Mouse (Mus musculus) forebrain, embryonic 14.5 days (tissue): ENCODE results near the gene Vdr. TPM values are rescaled to one million over a fixed set of nuclear protein-coding genes. Genes with fewer than 3 reads are reported as not detected.

Experiments used
- ATAC-seq: fragments of 200-750 bp; cut with Nextera tagmentation; 2 replicates; pipeline ENCODE4 v1.8.0; 2017; ENCODE audit warnings: mild to moderate bottlenecking, moderate library complexity
- DNase-seq: peaks from one replicate; pipeline ENCODE4 v3.0.0-alpha.2; 2015; ENCODE audit warnings: low spot score
- H3K27ac ChIP-seq: fragments of 300-500 bp; sonication (generic); 2 replicates; pipeline ENCODE4 v1.5.1; 2014; ENCODE audit warnings: low read depth, mild to moderate bottlenecking, control low read depth, low read length, moderate library complexity
- H3K27me3 ChIP-seq: fragments of 300-500 bp; sonication (generic); replicated peaks from 2 replicates; pipeline ENCODE4 v1.6.1; 2014; ENCODE audit warnings: low read length, control low read depth, mixed read lengths; ENCODE audit not compliant: control insufficient read depth, insufficient read depth
- H3K36me3 ChIP-seq: fragments of 300-500 bp; sonication (generic); 2 replicates; pipeline ENCODE4 v1.6.1; 2014; ENCODE audit warnings: low read length, control low read depth; ENCODE audit not compliant: control insufficient read depth, insufficient read depth
- H3K4me1 ChIP-seq: fragments of 300-500 bp; sonication (generic); 2 replicates; pipeline ENCODE4 v1.6.1; 2014; ENCODE audit warnings: antibody characterized with exemption, low read length, control low read depth; ENCODE audit not compliant: control insufficient read depth, insufficient read depth
- H3K4me2 ChIP-seq: fragments of 300-500 bp; sonication (generic); 2 replicates; pipeline ENCODE4 v1.6.1; 2014; ENCODE audit warnings: mild to moderate bottlenecking, control low read depth, low read length
- H3K4me3 ChIP-seq: fragments of 300-500 bp; sonication (generic); 2 replicates; pipeline ENCODE4 v1.5.1; 2014; ENCODE audit warnings: low read depth, low read length, control low read depth
- H3K9ac ChIP-seq: fragments of 300-500 bp; sonication (generic); 2 replicates; pipeline ENCODE4 v1.6.1; 2014; ENCODE audit warnings: mild to moderate bottlenecking, low read length, control low read depth, moderate library complexity
- H3K9me3 ChIP-seq: fragments of 300-500 bp; sonication (generic); replicated peaks from 2 replicates; pipeline ENCODE4 v1.6.1; 2016; ENCODE audit warnings: low read length, control low read depth, mixed read lengths; ENCODE audit not compliant: control insufficient read depth
- WGBS: fragments of 180-500 bp; shearing (Covaris S2); extraction: QIAGEN DNeasy Blood & Tissue Kit; methylation state at CpG from one replicate; pipeline ENCODE4 v1.1.7; 2014; 5-methylcytosine and 5-hydroxymethylcytosine counted together
- polyA plus RNA-seq: library from polyadenylated mRNA; unstranded; fragments of >200 nt; fragmentation: Nextera tagmentation; extraction: Ambion mirVana; gene quantifications from 2 replicates; pipeline ENCODE4 v1.2.1, GENCODE M21; 2014

Vdr gene
- polyA plus RNA-seq, 1 experiment from 2014 or later: 0.20 TPM

DNA sequence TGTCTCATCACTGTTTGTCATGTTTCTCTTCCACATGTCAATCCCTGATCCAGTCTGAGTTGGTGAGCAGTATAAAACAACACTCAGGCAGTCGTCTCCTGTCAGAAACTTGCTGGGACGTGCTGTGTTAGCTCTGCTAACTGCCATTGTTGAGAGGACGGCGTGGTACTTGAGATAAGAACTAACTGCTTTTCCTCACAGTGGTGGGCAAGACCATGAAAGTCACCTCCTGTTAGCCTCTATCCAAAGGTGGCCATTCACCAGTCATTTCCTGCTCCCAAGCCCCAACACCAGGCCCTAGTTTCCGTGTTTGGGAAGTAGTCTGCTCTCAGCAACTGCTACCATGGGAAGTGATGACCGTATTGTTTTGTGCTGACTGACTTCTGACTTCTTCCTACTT lies 45.3 kb downstream of the Vdr start:
- H3K27me3 ChIP-seq: no peaks in the 10 kb centered on the region
- H3K4me3 ChIP-seq: no peak overlapping the region
- H3K9me3 ChIP-seq: no peaks in the 10 kb centered on the region
- H3K4me2 ChIP-seq: no peak overlapping the region
- no peaks in the 10 kb centered on the region for H3K4me1 ChIP-seq
- ATAC-seq: no peak
- H3K36me3 ChIP-seq: no peaks in the 10 kb centered on the region
- no peak for DNase-seq
- WGBS: 75% methylated on average over 6 of the region's 6 CpGs
- H3K27ac ChIP-seq: no peak overlapping the region
- H3K9ac ChIP-seq: no peak overlapping the region

DNA sequence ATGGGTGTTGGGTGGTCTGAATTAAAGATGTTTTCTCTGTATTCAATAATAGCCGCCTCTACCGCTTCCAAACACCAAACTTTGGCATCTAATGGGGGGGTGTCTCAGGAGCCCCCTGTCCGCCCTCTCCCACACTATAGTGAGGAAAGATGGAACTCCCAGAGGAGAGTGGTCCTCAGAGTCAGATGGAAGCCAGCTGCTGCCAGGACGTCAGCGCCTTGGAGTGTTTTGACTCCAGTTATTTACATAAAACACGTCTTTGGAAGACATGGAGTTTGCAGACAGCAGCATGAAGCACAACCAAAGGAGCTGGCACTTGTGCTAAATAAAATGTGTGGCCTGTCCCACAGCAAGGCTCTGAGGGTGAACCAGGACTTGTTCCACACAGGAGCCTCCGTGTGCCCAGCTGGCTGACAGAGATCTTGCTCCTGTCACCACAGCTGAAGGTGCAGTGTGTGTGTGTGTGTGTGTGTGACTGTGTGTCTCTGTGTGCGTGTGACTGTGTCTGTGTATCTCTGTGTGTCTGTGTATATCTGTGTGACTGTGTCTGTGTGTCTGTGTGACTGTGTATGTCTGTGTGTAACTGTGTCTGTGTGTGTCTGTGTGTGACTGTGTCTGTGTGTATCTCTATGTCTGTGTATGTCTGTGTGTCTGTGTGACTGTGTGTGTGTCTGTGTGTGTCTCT lies 45.9 kb downstream of the Vdr start:
- H3K9me3 ChIP-seq: no peaks in the 10 kb centered on the region
- H3K4me1 ChIP-seq: no peaks in the 10 kb centered on the region
- WGBS: 81% methylated on average over 8 of the region's 8 CpGs
- ATAC-seq (no peak), DNase-seq (no peak)
- H3K4me2 ChIP-seq: no peak overlapping the region
- no peak overlapping the region for H3K27ac ChIP-seq
- no peak overlapping the region for H3K4me3 ChIP-seq
- H3K27me3 ChIP-seq: no peaks in the 10 kb centered on the region
- no peak overlapping the region for H3K9ac ChIP-seq
- H3K36me3 ChIP-seq: no peaks in the 10 kb centered on the region

DNA sequence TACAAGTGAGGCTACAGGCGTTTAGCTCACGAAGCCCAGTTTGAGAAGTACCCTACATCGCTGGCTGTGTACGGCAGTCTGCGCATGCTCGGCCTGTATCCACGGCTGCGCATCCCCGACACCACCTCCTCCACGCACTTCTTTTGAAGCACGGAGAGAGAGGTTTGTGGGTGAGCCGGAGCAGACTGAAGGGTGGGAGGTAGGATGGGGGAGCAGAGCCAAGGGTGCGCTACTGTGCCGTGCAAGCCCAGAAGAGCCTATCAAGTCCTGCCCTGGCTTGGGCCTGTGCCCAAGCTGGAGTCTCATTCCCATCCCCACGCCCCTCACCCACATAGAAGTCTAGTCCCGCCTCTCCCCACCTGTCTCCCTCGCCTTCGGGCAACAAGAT lies 46.9 kb downstream of the Vdr start:
- no peaks in the 10 kb centered on the region for H3K27me3 ChIP-seq
- no peak for DNase-seq
- no peak overlapping the region for H3K27ac ChIP-seq
- H3K4me3 ChIP-seq: no peak overlapping the region
- no peak for ATAC-seq
- 69% methylated on average over 18 of the region's 18 CpGs for WGBS
- no peaks in the 10 kb centered on the region for H3K36me3 ChIP-seq
- no peak overlapping the region for H3K4me2 ChIP-seq
- H3K9me3 ChIP-seq: no peaks in the 10 kb centered on the region
- no peak overlapping the region for H3K9ac ChIP-seq
- H3K4me1 ChIP-seq: no peaks in the 10 kb centered on the region

DNA sequence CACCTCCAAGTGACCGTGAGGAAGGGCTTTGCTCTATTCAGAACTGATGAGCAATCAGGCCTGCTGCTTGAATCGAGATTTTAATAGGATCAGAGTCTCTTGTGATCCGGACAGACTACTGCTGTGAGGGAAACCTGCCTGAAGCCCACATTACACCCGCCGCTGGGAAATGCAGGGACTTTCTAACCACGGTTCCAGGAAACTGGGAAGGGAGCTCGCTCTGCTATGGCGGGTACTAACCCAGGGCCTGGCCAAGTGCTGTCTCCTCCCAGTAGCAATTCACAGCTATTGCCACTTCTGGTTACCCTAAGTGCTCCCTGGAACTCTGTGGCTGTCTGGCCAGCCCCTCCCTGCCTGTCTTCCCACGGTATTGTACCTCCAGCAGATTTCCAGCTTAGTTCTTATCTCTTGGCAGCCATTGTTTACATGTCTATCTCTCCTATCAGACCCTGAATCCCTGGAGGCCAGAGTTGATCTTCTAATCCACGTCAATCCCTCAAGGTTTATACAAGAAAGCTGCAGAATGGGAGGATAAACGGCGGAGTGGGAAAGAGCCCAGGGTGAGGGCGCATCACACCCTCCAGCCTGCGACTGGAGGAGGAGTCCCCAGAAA lies 47.4 kb downstream of the Vdr start:
- H3K4me1 ChIP-seq: no peaks in the 10 kb centered on the region
- H3K4me2 ChIP-seq: no peak overlapping the region
- WGBS: 35% methylated on average over 14 of the region's 14 CpGs
- ATAC-seq: no peak
- no peak overlapping the region for H3K27ac ChIP-seq
- H3K9me3 ChIP-seq: no peaks in the 10 kb centered on the region
- no peak overlapping the region for H3K9ac ChIP-seq
- no peak for DNase-seq
- H3K4me3 ChIP-seq: no peak overlapping the region
- no peaks in the 10 kb centered on the region for H3K27me3 ChIP-seq
- H3K36me3 ChIP-seq: no peaks in the 10 kb centered on the region

DNA sequence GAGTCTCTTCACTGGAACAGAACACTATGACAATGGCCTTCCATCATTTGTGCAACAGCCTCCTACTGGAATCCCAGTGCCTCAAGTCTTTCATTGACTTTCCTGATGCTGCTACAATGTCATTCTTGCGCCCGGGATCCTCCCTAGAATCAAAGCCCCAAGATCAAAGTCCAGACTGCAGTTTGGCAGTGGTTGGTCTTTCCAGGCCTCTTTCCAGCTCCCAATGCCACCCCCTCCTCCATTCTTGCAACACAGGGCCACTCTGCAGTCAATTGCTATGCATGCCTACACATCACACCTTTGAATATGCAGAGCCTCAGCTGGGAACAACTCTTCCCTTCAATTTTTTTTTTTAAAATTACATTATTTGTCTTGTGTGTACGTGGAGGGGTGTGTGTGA lies 50.1 kb downstream of the Vdr start:
- Histone ChIP-seq H3K27ac (no peak overlapping the region), H3K4me3 (no peak overlapping the region), H3K4me1 (no peaks in the 10 kb centered on the region), H3K9me3 (no peaks in the 10 kb centered on the region), H3K27me3 (no peaks in the 10 kb centered on the region), H3K36me3 (no peaks in the 10 kb centered on the region), H3K4me2 (no peak overlapping the region), H3K9ac (no peak overlapping the region)
- WGBS: 82% methylated on average over 3 of the region's 3 CpGs
- ATAC-seq (no peak), DNase-seq (no peak)

DNA sequence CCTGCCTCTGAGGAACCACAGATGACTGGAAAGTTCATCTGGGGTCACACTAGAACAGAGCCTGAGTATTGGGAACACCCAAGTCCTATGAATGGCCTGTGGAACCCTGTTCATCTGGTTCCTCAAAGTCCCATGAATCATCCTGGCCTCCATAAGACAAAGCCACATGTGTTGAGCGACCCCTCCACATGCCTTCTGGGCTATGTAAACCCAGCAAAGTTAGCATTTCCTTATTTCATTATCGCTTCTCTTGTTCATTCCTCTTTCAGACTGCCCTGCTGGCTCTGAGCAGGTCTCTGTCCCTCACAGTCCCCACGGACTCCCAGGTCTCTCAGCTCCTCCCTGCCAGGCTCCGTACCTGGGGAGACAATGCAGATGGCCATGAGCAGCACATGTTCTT lies 52.0 kb downstream of the Vdr start:
- H3K9ac ChIP-seq: no peak overlapping the region
- no peak overlapping the region for H3K4me2 ChIP-seq
- no peak overlapping the region for H3K27ac ChIP-seq
- H3K9me3 ChIP-seq: no peaks in the 10 kb centered on the region
- H3K36me3 ChIP-seq: no peaks in the 10 kb centered on the region
- 84% methylated on average over 4 of the region's 4 CpGs for WGBS
- H3K4me1 ChIP-seq: no peaks in the 10 kb centered on the region
- ATAC-seq: no peak
- no peak overlapping the region for H3K4me3 ChIP-seq
- DNase-seq: no peak
- H3K27me3 ChIP-seq: no peaks in the 10 kb centered on the region

DNA sequence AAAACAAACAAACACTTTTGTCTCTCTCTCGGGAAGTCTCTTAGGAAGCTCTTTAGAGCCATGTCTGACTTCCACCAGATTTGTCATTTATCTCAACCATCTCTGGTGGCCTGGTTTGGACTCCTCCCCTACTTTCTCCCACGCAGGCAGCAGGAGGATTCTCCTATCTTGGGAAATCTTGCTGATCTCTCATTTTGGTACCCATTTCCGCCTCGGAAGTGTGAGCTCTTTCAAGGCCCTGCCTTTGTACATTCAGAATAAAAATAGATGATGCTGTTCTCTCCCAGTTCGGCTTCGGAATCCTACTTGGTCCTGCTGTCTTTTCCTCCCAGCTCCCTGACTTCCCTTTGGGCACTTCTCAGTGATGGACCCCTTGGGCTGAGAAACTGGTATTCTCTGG lies 55.9 kb downstream of the Vdr start:
- WGBS: 72% methylated on average over 6 of the region's 6 CpGs
- no peaks in the 10 kb centered on the region for H3K27me3 ChIP-seq
- DNase-seq (no peak), ATAC-seq (no peak)
- no peaks in the 10 kb centered on the region for H3K36me3 ChIP-seq
- H3K4me2 ChIP-seq: no peak overlapping the region
- H3K4me3 ChIP-seq: no peak overlapping the region
- no peak overlapping the region for H3K27ac ChIP-seq
- no peak overlapping the region for H3K9ac ChIP-seq
- H3K4me1 ChIP-seq: no peaks in the 10 kb centered on the region
- no peaks in the 10 kb centered on the region for H3K9me3 ChIP-seq

GRCm38 (mm10) chr15:97854059-97854458 lies 56.4 kb downstream of the Vdr start:
- H3K27ac ChIP-seq: no peak overlapping the region
- H3K9ac ChIP-seq: no peak overlapping the region
- DNase-seq (no peak), ATAC-seq (no peak)
- H3K27me3 ChIP-seq: no peaks in the 10 kb centered on the region
- WGBS: 46% methylated on average over 8 of the region's 8 CpGs
- no peak overlapping the region for H3K4me3 ChIP-seq
- no peak overlapping the region for H3K4me2 ChIP-seq
- no peaks in the 10 kb centered on the region for H3K4me1 ChIP-seq
- no peaks in the 10 kb centered on the region for H3K36me3 ChIP-seq
- H3K9me3 ChIP-seq: no peaks in the 10 kb centered on the region

GRCm38 (mm10) chr15:97852291-97852690 lies 58.1 kb downstream of the Vdr start:
- Histone ChIP-seq H3K36me3 (no peaks in the 10 kb centered on the region), H3K4me2 (no peak overlapping the region), H3K4me3 (no peak overlapping the region), H3K9ac (no peak overlapping the region), H3K27me3 (no peaks in the 10 kb centered on the region), H3K9me3 (no peaks in the 10 kb centered on the region), H3K4me1 (no peaks in the 10 kb centered on the region), H3K27ac (no peak overlapping the region)
- WGBS: 85% methylated on average over 3 of the region's 3 CpGs
- ATAC-seq: no peak
- DNase-seq: no peak
